Mouse (Mus musculus) neural tube, embryonic 15.5 days (tissue): ENCODE data around the gene Prex1. TPM values are rescaled to one million over a fixed set of nuclear protein-coding genes. Genes with fewer than 3 reads are reported as not detected.

Experiments
- ATAC-seq: fragments of 200-750 bp; cut with Nextera tagmentation; 2 replicates; pipeline ENCODE4 v1.8.0; 2017; ENCODE audit warnings: mild to moderate bottlenecking, moderate TSS enrichment, moderate library complexity; ENCODE audit not compliant: low FRiP score
- H3K27ac ChIP-seq: fragments of 300-500 bp; sonication (generic); replicated peaks from 2 replicates; pipeline ENCODE4 v1.5.1; 2015; ENCODE audit warnings: mild to moderate bottlenecking, inconsistent platforms
- H3K27me3 ChIP-seq: fragments of 300-500 bp; sonication (generic); replicated peaks from 2 replicates; pipeline ENCODE4 v1.6.1; 2015; ENCODE audit warnings: inconsistent platforms
- H3K36me3 ChIP-seq: fragments of 300-500 bp; sonication (generic); 2 replicates; pipeline ENCODE4 v1.6.1; 2015; ENCODE audit warnings: inconsistent platforms
- H3K4me1 ChIP-seq: fragments of 300-500 bp; sonication (generic); 2 replicates; pipeline ENCODE4 v1.6.1; 2015; ENCODE audit warnings: inconsistent platforms
- H3K4me2 ChIP-seq: fragments of 300-500 bp; sonication (generic); 2 replicates; pipeline ENCODE4 v1.6.1; 2015; ENCODE audit warnings: inconsistent platforms, mild to moderate bottlenecking, moderate library complexity
- H3K4me3 ChIP-seq: fragments of 300-500 bp; sonication (generic); replicated peaks from 2 replicates; pipeline ENCODE4 v1.5.1; 2015; ENCODE audit warnings: mild to moderate bottlenecking, inconsistent platforms
- H3K9ac ChIP-seq: fragments of 300-500 bp; sonication (generic); replicated peaks from 2 replicates; pipeline ENCODE4 v1.6.1; 2015; ENCODE audit warnings: mild to moderate bottlenecking, inconsistent platforms
- H3K9me3 ChIP-seq: fragments of 300-500 bp; sonication (generic); replicated peaks from 2 replicates; pipeline ENCODE4 v1.6.1; 2016; ENCODE audit warnings: inconsistent platforms
- WGBS: fragments of 180-500 bp; shearing (Covaris S2); methylation state at CpG from one replicate; pipeline ENCODE4 v1.1.7; 2015; ENCODE audit warnings: mixed read lengths; 5-methylcytosine and 5-hydroxymethylcytosine counted together
- polyA plus RNA-seq: library from polyadenylated mRNA; unstranded; fragments of >200 nt; fragmentation: Nextera tagmentation; extraction: Ambion mirVana; gene quantifications from 2 replicates; pipeline ENCODE4 v1.2.1, GENCODE M21; 2015

Gene Prex1
- polyA plus RNA-seq, 1 experiment from 2014 or later = 24.9 TPM

- H3K27ac ChIP-seq = no peak overlapping the region
- no peak overlapping the region for H3K9ac ChIP-seq
- no peaks in the 10 kb centered on the region for H3K27me3 ChIP-seq
- H3K9me3 ChIP-seq = no peaks in the 10 kb centered on the region
- peaks cover 25% of the 10 kb centered on the region for H3K4me1 ChIP-seq
- no peaks in the 10 kb centered on the region for H3K36me3 ChIP-seq
- H3K4me2 ChIP-seq = no peak overlapping the region
- no peak for ATAC-seq
- WGBS = 95% methylated on average over 6 of the region's 6 CpGs
- H3K4me3 ChIP-seq = no peak overlapping the region
These were observed 86.1 kb downstream of the Prex1 start for GRCm38 (mm10) chr2:166627578-166627977.

- Histone ChIP-seq H3K27me3 (no peaks in the 10 kb centered on the region), H3K4me3 (no peak overlapping the region), H3K27ac (no peak overlapping the region), H3K36me3 (no peaks in the 10 kb centered on the region), H3K9me3 (no peaks in the 10 kb centered on the region), H3K9ac (no peak overlapping the region), H3K4me1 (peaks cover 26% of the 10 kb centered on the region), H3K4me2 (no peak overlapping the region)
- ATAC-seq = 0 out of 2 replicates have a peak, but pooled peaks have one; percentile 16
- whole genome bisulfite sequencing = 76% methylated on average over 11 of the region's 11 CpGs
These were observed 88.4 kb downstream of the Prex1 start for GRCm38 (mm10) chr2:166625219-166625618.

- peak overlapping the region; percentile 69 for H3K27ac ChIP-seq
- WGBS = 28% methylated on average over 9 of the region's 9 CpGs
- no peaks in the 10 kb centered on the region for H3K27me3 ChIP-seq
- H3K4me2 ChIP-seq = no peak overlapping the region
- H3K36me3 ChIP-seq = peaks cover 3% of the 10 kb centered on the region
- no peak overlapping the region for H3K9ac ChIP-seq
- ATAC-seq = peak; percentile 58; the same call in 1 of the 2 replicates
- no peak overlapping the region for H3K4me3 ChIP-seq
- H3K9me3 ChIP-seq = no peaks in the 10 kb centered on the region
- peaks cover 26% of the 10 kb centered on the region for H3K4me1 ChIP-seq
These were observed 90.5 kb downstream of the Prex1 start for GRCm38 (mm10) chr2:166623081-166623567.

GRCm38 (mm10) chr2:166622590-166622989 lies 91.0 kb downstream of the Prex1 start:
- no peak overlapping the region for H3K4me3 ChIP-seq
- no peak for ATAC-seq
- H3K4me1 ChIP-seq = peaks cover 26% of the 10 kb centered on the region
- 89% methylated on average over 7 of the region's 7 CpGs for WGBS
- H3K4me2 ChIP-seq = no peak overlapping the region
- H3K27ac ChIP-seq = peak overlapping the region; percentile 69
- H3K27me3 ChIP-seq = no peaks in the 10 kb centered on the region
- H3K36me3 ChIP-seq = peaks cover 8% of the 10 kb centered on the region
- no peak overlapping the region for H3K9ac ChIP-seq
- no peaks in the 10 kb centered on the region for H3K9me3 ChIP-seq

GRCm38 (mm10) chr2:166622079-166622478 lies 91.6 kb downstream of the Prex1 start:
- Histone ChIP-seq H3K4me3 (no peak overlapping the region), H3K4me2 (no peak overlapping the region), H3K4me1 (peaks cover 26% of the 10 kb centered on the region), H3K27me3 (no peaks in the 10 kb centered on the region), H3K27ac (peak overlapping the region; percentile 69; the same call in 1 of the 2 replicates), H3K9me3 (no peaks in the 10 kb centered on the region), H3K9ac (no peak overlapping the region), H3K36me3 (peaks cover 11% of the 10 kb centered on the region)
- WGBS = 91% methylated on average over 6 of the region's 6 CpGs
- ATAC-seq = no peak

GRCm38 (mm10) chr2:166620529-166621466 lies 92.8 kb downstream of the Prex1 start:
- Histone ChIP-seq H3K36me3 (peaks cover 11% of the 10 kb centered on the region), H3K9ac (no peak overlapping the region), H3K4me1 (peaks cover 26% of the 10 kb centered on the region), H3K27me3 (no peaks in the 10 kb centered on the region), H3K4me3 (no peak overlapping the region), H3K4me2 (no peak overlapping the region), H3K9me3 (no peaks in the 10 kb centered on the region), H3K27ac (no peak overlapping the region; the same call in 1 of the 2 replicates)
- no peak for ATAC-seq
- 68% methylated on average over 20 of the region's 20 CpGs for WGBS

GRCm38 (mm10) chr2:166619906-166620490 lies 93.6 kb downstream of the Prex1 start:
- H3K4me3 ChIP-seq = no peak overlapping the region
- no peak for ATAC-seq
- H3K4me2 ChIP-seq = no peak overlapping the region
- peaks cover 11% of the 10 kb centered on the region for H3K36me3 ChIP-seq
- peaks cover 22% of the 10 kb centered on the region for H3K4me1 ChIP-seq
- no peaks in the 10 kb centered on the region for H3K27me3 ChIP-seq
- 83% methylated on average over 10 of the region's 10 CpGs for WGBS
- no peaks in the 10 kb centered on the region for H3K9me3 ChIP-seq
- no peak overlapping the region; the same call in 1 of the 2 replicates for H3K27ac ChIP-seq
- no peak overlapping the region for H3K9ac ChIP-seq

GRCm38 (mm10) chr2:166619270-166619669 lies 94.4 kb downstream of the Prex1 start:
- Histone ChIP-seq H3K36me3 (peaks cover 13% of the 10 kb centered on the region), H3K9me3 (no peaks in the 10 kb centered on the region), H3K27me3 (no peaks in the 10 kb centered on the region), H3K9ac (no peak overlapping the region), H3K27ac (0 out of 2 replicates have a peak overlapping the region, but pooled peaks have one; percentile 9), H3K4me2 (no peak overlapping the region), H3K4me1 (peaks cover 22% of the 10 kb centered on the region), H3K4me3 (no peak overlapping the region)
- WGBS = 89% methylated on average over 5 of the region's 5 CpGs
- ATAC-seq = no peak

- H3K9ac ChIP-seq = no peak overlapping the region
- H3K36me3 ChIP-seq = peaks cover 21% of the 10 kb centered on the region
- no peak overlapping the region for H3K27ac ChIP-seq
- H3K27me3 ChIP-seq = no peaks in the 10 kb centered on the region
- no peak overlapping the region for H3K4me2 ChIP-seq
- H3K9me3 ChIP-seq = no peaks in the 10 kb centered on the region
- no peak overlapping the region for H3K4me3 ChIP-seq
- 94% methylated on average over 5 of the region's 5 CpGs for WGBS
- peaks cover 9% of the 10 kb centered on the region for H3K4me1 ChIP-seq
- ATAC-seq = no peak
These were observed 95.9 kb downstream of the Prex1 start for GRCm38 (mm10) chr2:166617706-166618105.

GRCm38 (mm10) chr2:166615338-166616075 lies 98.1 kb downstream of the Prex1 start:
- H3K4me3 ChIP-seq = no peak overlapping the region
- H3K27ac ChIP-seq = no peak overlapping the region
- ATAC-seq = no peak
- no peaks in the 10 kb centered on the region for H3K27me3 ChIP-seq
- H3K36me3 ChIP-seq = peaks cover 22% of the 10 kb centered on the region
- 86% methylated on average over 2 of the region's 2 CpGs for WGBS
- H3K4me1 ChIP-seq = no peaks in the 10 kb centered on the region
- no peak overlapping the region for H3K9ac ChIP-seq
- H3K4me2 ChIP-seq = no peak overlapping the region
- H3K9me3 ChIP-seq = no peaks in the 10 kb centered on the region

GRCm38 (mm10) chr2:166610271-166610670 lies 103.4 kb downstream of the Prex1 start:
- no peak overlapping the region for H3K4me3 ChIP-seq
- H3K4me2 ChIP-seq = no peak overlapping the region
- WGBS = 86% methylated on average over 5 of the region's 5 CpGs
- no peaks in the 10 kb centered on the region for H3K9me3 ChIP-seq
- H3K27me3 ChIP-seq = no peaks in the 10 kb centered on the region
- H3K36me3 ChIP-seq = peaks cover 11% of the 10 kb centered on the region; the same call in 1 of the 2 replicates
- no peak overlapping the region for H3K9ac ChIP-seq
- no peak for ATAC-seq
- peaks cover 13% of the 10 kb centered on the region; the same call in 1 of the 2 replicates for H3K4me1 ChIP-seq
- H3K27ac ChIP-seq = no peak overlapping the region
